Mouse (Mus musculus) cerebellum, adult 2 months (tissue): ENCODE measurements at regions not wholly inside any gene's neighbourhood (a gene's known extent, or its start where the extent isn't known, plus 50 kb on each side); places are given as distances from the start of the nearest gene placed in this dataset.

Experiments
- CTCF ChIP-seq: fragments of 200-500 bp; IDR thresholded peaks from 2 replicates; pipeline ENCODE4 v1.5.1; 2011; ENCODE audit warnings: low read depth, mild to moderate bottlenecking, control low read depth, low read length, moderate library complexity, borderline replicate concordance; ENCODE audit not compliant: insufficient read depth
- POLR2A ChIP-seq: fragments of 200-500 bp; IDR thresholded peaks from 2 replicates; pipeline ENCODE4 v1.6.1; 2011; ENCODE audit warnings: low read length, control low read depth, borderline replicate concordance; ENCODE audit not compliant: insufficient read depth

GRCm38 (mm10) chr14:31909291-31909690 is 78.8 kb upstream of the Ankrd28 start:
- TF ChIP-seq CTCF (no peak), POLR2A (no peak)
